Mouse (Mus musculus): ENCODE data around the gene Hnrnph1.

- TF ChIP-seq CTCF (IDR thresholded peaks at IDR 0.05; ENCODE audit: low read depth, low read length) (no peak), POLR2A (IDR thresholded peaks at IDR 0.05; ENCODE audit: borderline replicate concordance, low read depth, low read length) (no peak)
Measured at GRCm38 (mm10) chr11:50355395-50355794, 21.4 kb upstream of the Hnrnph1 start.

Measured in bone marrow macrophage, adult 2 months (primary cell).